Mouse (Mus musculus) spleen, adult 2 months (tissue): ENCODE results near the gene Polr2i.

Experiments used
- CTCF ChIP-seq: fragments of 200-500 bp; IDR thresholded peaks from 2 replicates; pipeline ENCODE4 v1.5.1; 2011; ENCODE audit warnings: mild to moderate bottlenecking, inconsistent platforms; ENCODE audit not compliant: insufficient read depth, insufficient read length, insufficient replicate concordance; ENCODE audit errors: extremely low read depth
- POLR2A ChIP-seq: fragments of 200-500 bp; IDR thresholded peaks from 2 replicates; pipeline ENCODE4 v1.6.1; 2011; ENCODE audit warnings: low read depth, low read length, inconsistent platforms

DNA sequence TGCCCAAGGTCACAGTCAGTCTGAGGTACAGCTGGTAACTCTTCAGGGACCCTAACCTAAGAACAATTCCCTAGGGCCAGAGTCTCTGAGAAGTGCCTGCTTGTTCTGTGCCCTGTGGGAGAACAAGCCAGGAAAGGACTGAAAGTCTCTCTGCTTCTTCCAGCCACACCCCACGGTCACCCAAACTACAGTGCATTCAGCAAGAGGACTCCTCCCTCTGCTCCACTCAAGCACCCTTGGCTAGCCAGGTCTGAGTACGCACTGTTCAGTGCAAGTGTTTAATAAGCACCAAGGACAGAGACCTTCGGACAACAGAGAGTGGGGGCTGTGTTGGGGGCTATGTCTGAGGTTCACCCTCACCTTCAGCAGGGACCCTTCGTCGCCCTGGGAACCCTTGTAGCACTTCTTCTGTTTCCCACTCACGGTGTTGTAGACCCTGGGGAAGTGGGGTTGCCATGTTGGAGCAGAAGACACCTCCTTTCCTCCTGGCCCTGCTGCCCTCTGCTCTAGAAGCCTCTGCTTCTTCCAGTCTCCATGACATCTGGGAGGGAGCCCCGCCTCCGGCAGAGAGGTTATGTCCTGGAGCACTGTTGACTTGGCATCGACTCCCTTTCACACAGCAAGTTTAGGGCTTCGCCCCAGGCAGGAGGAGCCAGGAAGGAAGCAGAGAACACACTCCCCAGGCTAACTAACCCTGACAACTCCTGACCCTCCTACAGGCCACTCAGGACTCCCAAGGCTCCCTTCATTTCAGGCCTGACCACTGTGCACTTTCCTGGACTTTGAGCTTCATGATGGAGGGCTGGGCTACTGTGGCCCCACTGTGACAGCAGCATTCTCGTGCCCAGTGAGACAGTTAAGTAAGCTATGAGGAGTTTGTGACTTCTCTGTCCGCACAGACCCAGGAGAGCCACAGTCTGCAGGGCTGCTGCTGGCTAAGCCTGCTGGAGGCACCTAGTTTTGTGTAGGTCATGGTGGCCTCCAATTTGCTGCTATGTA is 20.5 kb downstream of the Polr2i start:
- TF ChIP-seq CTCF (no peak), POLR2A (no peak)
